Mouse (Mus musculus) neural tube, embryonic 12.5 days (tissue): ENCODE results near the gene Nme9. TPM values are rescaled to one million over a fixed set of nuclear protein-coding genes. Genes with fewer than 3 reads are reported as not detected.

Experiments used
- ATAC-seq: fragments of 200-750 bp; cut with Nextera tagmentation; 2 replicates; pipeline ENCODE4 v1.8.0; 2017; ENCODE audit warnings: low read depth, mild to moderate bottlenecking, moderate TSS enrichment, moderate library complexity; ENCODE audit not compliant: low FRiP score
- H3K27ac ChIP-seq: fragments of 300-500 bp; sonication (generic); 2 replicates; pipeline ENCODE4 v1.5.1; 2016
- H3K27me3 ChIP-seq: fragments of 300-500 bp; sonication (generic); replicated peaks from 2 replicates; pipeline ENCODE4 v1.6.1; 2016; ENCODE audit warnings: mild to moderate bottlenecking
- H3K36me3 ChIP-seq: fragments of 300-500 bp; sonication (generic); 2 replicates; pipeline ENCODE4 v1.6.1; 2016; ENCODE audit warnings: mild to moderate bottlenecking
- H3K4me1 ChIP-seq: fragments of 300-500 bp; sonication (generic); 2 replicates; pipeline ENCODE4 v1.6.1; 2016
- H3K4me2 ChIP-seq: fragments of 300-500 bp; sonication (generic); replicated peaks from 2 replicates; pipeline ENCODE4 v1.6.1; 2016; ENCODE audit warnings: mild to moderate bottlenecking
- H3K4me3 ChIP-seq: fragments of 300-500 bp; sonication (generic); 2 replicates; pipeline ENCODE4 v1.5.1; 2016
- H3K9ac ChIP-seq: fragments of 300-500 bp; sonication (generic); 2 replicates; pipeline ENCODE4 v1.6.1; 2016; ENCODE audit warnings: mild to moderate bottlenecking
- H3K9me3 ChIP-seq: fragments of 300-500 bp; sonication (generic); 2 replicates; pipeline ENCODE4 v1.6.1; 2016; ENCODE audit warnings: mild to moderate bottlenecking
- WGBS: fragments of 180-500 bp; shearing (Covaris S2); methylation state at CpG from one replicate; pipeline ENCODE4 v1.1.7; 2016; 5-methylcytosine and 5-hydroxymethylcytosine counted together
- polyA plus RNA-seq: library from polyadenylated mRNA; unstranded; fragments of >200 nt; fragmentation: Nextera tagmentation; extraction: Ambion mirVana; gene quantifications from 2 replicates; pipeline ENCODE4 v1.2.1, GENCODE M21; 2016

The Nme9 gene
- polyA plus RNA-seq, 1 experiment from 2014 or later = not detected

DNA sequence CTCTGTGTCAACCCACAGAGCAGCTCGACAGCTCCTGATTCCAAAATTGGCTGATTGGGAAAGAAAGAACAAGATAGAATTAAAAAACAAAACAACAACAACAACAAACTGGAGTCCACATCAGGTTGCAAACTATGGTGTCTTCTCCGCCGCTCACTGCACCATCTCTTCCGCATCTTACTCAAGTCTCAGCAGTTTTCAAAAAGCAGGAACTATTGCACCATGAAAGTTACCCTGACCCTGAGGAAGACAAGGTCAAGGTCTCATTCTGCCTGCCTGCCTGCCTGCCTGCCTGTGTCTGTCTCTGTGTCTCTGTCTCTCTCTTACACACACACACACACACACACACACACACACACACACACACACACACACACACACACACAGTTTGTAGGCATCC lies 48.1 kb downstream of the Nme9 start:
- Histone ChIP-seq H3K27me3 (no peaks in the 10 kb centered on the region), H3K27ac (no peak overlapping the region), H3K36me3 (peaks cover 33% of the 10 kb centered on the region), H3K9ac (no peak overlapping the region), H3K4me1 (no peaks in the 10 kb centered on the region), H3K4me3 (no peak overlapping the region), H3K9me3 (no peaks in the 10 kb centered on the region), H3K4me2 (no peak overlapping the region)
- 97% methylated on average over 4 of the region's 4 CpGs for WGBS
- no peak for ATAC-seq

DNA sequence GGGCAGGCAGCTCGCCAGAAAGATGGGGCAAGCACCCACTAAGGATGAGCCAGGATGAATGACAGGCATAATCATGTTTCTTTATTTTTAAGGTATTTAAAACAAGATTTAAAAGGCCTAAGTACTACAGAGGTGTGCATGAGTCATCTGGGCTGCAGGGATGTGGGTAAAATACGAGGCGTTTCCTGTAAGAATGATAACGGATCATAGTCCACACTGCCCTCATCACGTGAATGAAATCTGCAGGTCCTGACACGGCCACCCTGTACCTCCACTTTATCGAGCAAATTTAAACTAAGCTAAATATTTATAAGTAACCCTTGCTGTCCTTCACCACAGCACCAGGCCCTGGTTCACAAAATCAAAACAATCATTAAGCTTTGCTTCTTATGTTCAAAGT lies 54.6 kb downstream of the Nme9 start:
- Histone ChIP-seq H3K4me1 (no peaks in the 10 kb centered on the region), H3K9ac (no peak overlapping the region), H3K36me3 (peaks cover 8% of the 10 kb centered on the region), H3K4me3 (no peak overlapping the region), H3K27ac (no peak overlapping the region), H3K27me3 (no peaks in the 10 kb centered on the region), H3K9me3 (no peaks in the 10 kb centered on the region), H3K4me2 (no peak overlapping the region)
- no peak for ATAC-seq
- 87% methylated on average over 7 of the region's 7 CpGs for WGBS

Other genes with a start within 250 kb of the Nme9 start
- gene Faiml, start 214.2 kb upstream of the Nme9 start, polyA plus RNA-seq = not detected in 2 replicates
- gene Cep70, start 208.1 kb upstream of the Nme9 start, polyA plus RNA-seq = 53.6 and 54.9 TPM in 2 replicates
- 0.10 and 0.34 TPM in 2 replicates for gene Esyt3, start 92.9 kb upstream of the Nme9 start, polyA plus RNA-seq
- gene Mras, start 14.1 kb upstream of the Nme9 start, polyA plus RNA-seq = 27.5 and 30.7 TPM in 2 replicates
- 45.5 and 46.1 TPM in 2 replicates for gene Armc8, start 117.4 kb downstream of the Nme9 start, polyA plus RNA-seq
- 28.1 and 28.8 TPM in 2 replicates for gene Dbr1, start 124.3 kb downstream of the Nme9 start, polyA plus RNA-seq
- not detected in 2 replicates for gene A4gnt, start 161.0 kb downstream of the Nme9 start, polyA plus RNA-seq
- 13.4 and 14.7 TPM in 2 replicates for gene Dzip1l, start 178.0 kb downstream of the Nme9 start, polyA plus RNA-seq